Mouse (Mus musculus) ovary, adult 18-20 months (tissue): ENCODE data around the gene Appl2.

Experiments used
- DNase-seq: peaks from one replicate; pipeline ENCODE4 v3.0.0; 2022; ENCODE audit warnings: low spot score, mixed read lengths

Appl2 gene

DNA sequence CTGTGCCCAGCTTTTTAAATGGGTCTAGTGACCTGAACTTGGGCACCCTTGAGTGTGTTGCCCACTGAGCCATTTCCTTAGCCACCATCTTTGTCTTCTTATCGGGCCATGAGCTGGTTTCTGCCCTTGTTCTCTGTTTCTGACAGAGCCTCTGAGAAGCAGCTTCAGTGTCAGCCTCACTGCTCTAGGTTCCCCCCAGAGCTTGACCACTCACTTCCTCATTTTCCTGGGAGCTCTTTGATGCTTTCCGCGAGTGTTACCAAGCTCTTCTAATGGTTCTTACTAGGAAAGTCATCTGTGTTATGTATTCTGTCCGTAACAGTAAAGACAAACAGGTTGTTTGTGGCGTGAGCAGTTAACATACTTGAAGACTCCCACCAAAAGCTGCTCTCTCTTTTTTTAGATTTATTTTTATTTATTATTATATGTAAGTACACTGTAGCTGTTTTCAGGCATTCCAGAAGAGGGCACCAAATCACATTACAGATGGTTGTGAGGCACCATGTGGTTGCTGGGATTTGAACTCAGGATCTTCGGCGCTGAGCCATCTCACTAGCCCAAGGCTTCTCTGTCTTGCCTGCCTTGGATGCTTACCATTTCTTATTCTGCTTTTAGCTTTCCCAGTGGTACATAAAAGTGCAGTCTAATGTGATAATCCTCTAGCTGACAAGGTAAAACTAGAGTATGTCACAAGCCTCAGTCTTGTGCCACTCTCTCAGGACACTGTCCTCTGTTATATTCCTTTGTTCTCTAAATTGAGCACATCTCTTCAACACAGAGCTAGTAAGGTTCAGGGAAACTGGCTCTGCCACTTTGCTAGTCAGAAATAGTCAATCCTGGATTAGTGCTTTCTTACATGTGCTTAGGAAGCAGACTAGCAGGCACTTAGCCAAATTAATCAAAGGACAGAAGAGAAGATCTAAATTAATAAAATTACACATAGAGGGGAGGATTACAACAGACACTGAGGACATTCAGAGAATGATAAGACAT, 82.8 kb downstream of the Appl2 start:
- no peak for DNase-seq

DNA sequence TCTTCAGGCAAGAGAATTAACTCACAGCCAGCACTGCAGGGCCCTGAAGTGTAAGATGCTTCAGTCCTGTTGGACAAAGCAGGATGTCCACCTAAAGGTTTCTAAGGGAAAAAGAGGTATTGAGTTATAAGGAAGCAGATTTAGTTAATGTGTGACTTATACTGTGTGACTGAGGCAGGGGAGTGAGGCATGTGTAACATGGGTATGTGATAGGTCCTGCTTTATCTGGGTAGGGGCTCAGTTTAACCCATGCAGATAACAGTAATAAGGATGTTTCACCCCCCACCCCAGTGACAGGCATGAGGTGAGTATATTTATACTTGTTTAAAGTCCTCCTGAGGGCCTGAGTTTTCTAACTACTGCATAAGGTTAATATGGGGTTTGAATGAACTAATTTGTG, 85.5 kb downstream of the Appl2 start:
- DNase-seq: no peak
